Mouse (Mus musculus): ENCODE data around the gene 1700003E16Rik. TPM values are rescaled to one million over a fixed set of nuclear protein-coding genes. Genes with fewer than 3 reads are reported as not detected.
A peak's percentile ranks its signal among the peaks of the same experiment; 100 is the strongest.

The 1700003E16Rik gene
- 1.8 and 3.0 TPM in 2 replicates for polyA plus RNA-seq (2016; fragmentation: Nextera tagmentation; extraction: Ambion mirVana)

- H3K4me2 ChIP-seq: peak within 1 kb of the TSS; percentile 86
- H3K4me1 ChIP-seq (replicated peaks): peaks cover 21% of the 10 kb centered on the region
- H3K9ac ChIP-seq (replicated peaks): peak within 1 kb of the TSS; percentile 67
- 2% methylated on average over 32 of the region's 32 CpGs for WGBS
- peaks cover 16% of the 10 kb centered on the region for H3K27me3 ChIP-seq
- peaks cover 24% of the 10 kb centered on the region for H3K36me3 ChIP-seq
- H3K4me3 ChIP-seq (replicated peaks): peak within 1 kb of the TSS; percentile 57
- H3K9me3 ChIP-seq: no peaks in the 10 kb centered on the region
- H3K27ac ChIP-seq: no peak within 1 kb of the TSS
- ATAC-seq (ENCODE audit: insufficient number of reproducible peaks, insufficient read depth, low FRiP score, low TSS enrichment, low read depth): peak; percentile 89
These were observed at the start of gene 1700003E16Rik, which contains the start of gene Wdr54 for GRCm38 (mm10) chr6:83156259-83156684. Gene 1700003E16Rik (plus strand): TSS chr6:83156404. Gene Wdr54 (minus strand): TSS chr6:83156397.

GRCm38 (mm10) chr6:83107566-83108400 lies 48.4 kb upstream of the 1700003E16Rik start:
- Histone ChIP-seq H3K27ac (0 out of 2 replicates have a peak overlapping the region, but pooled peaks have one; percentile 81), H3K9ac (replicated peaks) (no peak overlapping the region)

GRCm38 (mm10) chr6:83108762-83109668 lies 47.2 kb upstream of the 1700003E16Rik start, which contains the start of gene Mrpl53:
Gene Mrpl53 (plus strand): TSS chr6:83109040.
- Histone ChIP-seq H3K36me3 (peaks cover 17% of the 10 kb centered on the region; the same call in 1 of the 2 replicates), H3K27ac (peak within 1 kb of the TSS; percentile 81), H3K4me3 (replicated peaks) (peak within 1 kb of the TSS; percentile 90), H3K4me2 (peak within 1 kb of the TSS; percentile 80), H3K27me3 (no peaks in the 10 kb centered on the region), H3K4me1 (replicated peaks) (peaks cover 22% of the 10 kb centered on the region), H3K9ac (replicated peaks) (peak within 1 kb of the TSS; percentile 92), H3K9me3 (no peaks in the 10 kb centered on the region)
- ATAC-seq (ENCODE audit: insufficient number of reproducible peaks, insufficient read depth, low FRiP score, low TSS enrichment, low read depth): peak; percentile 61
- under 1% methylated on average over 76 of the region's 76 CpGs for WGBS

More at GRCm38 (mm10) chr6:83107566-83108400, 48.4 kb upstream of the 1700003E16Rik start:
- Histone ChIP-seq H3K36me3 (peaks cover 17% of the 10 kb centered on the region; the same call in 1 of the 2 replicates), H3K4me2 (peak overlapping the region; percentile 80), H3K4me1 (replicated peaks) (peaks cover 30% of the 10 kb centered on the region), H3K4me3 (replicated peaks) (peak overlapping the region; percentile 90), H3K27me3 (peaks cover 3% of the 10 kb centered on the region; the same call in 1 of the 2 replicates), H3K9me3 (no peaks in the 10 kb centered on the region)
- WGBS: 36% methylated on average over 13 of the region's 13 CpGs
- 0 out of 2 replicates have a peak, but pooled peaks have one; percentile 13 for ATAC-seq (ENCODE audit: insufficient number of reproducible peaks, insufficient read depth, low FRiP score, low TSS enrichment, low read depth)

GRCm38 (mm10) chr6:83111510-83112136 lies 44.6 kb upstream of the 1700003E16Rik start:
- peaks cover 8% of the 10 kb centered on the region; the same call in 1 of the 2 replicates for H3K36me3 ChIP-seq
- no peaks in the 10 kb centered on the region for H3K9me3 ChIP-seq
- 89% methylated on average over 4 of the region's 4 CpGs for WGBS
- no peak for ATAC-seq (ENCODE audit: insufficient number of reproducible peaks, insufficient read depth, low FRiP score, low TSS enrichment, low read depth)
- H3K27me3 ChIP-seq: no peaks in the 10 kb centered on the region
- peaks cover 37% of the 10 kb centered on the region for H3K4me1 ChIP-seq (replicated peaks)
- H3K4me3 ChIP-seq (replicated peaks): no peak overlapping the region
- H3K9ac ChIP-seq (replicated peaks): no peak overlapping the region
- no peak overlapping the region for H3K4me2 ChIP-seq
- no peak overlapping the region for H3K27ac ChIP-seq

GRCm38 (mm10) chr6:83115011-83115671 lies 41.1 kb upstream of the 1700003E16Rik start, which contains the start of gene Mogs:
Gene Mogs (plus strand): TSS chr6:83115496.
- Histone ChIP-seq H3K36me3 (peaks cover 42% of the 10 kb centered on the region), H3K9me3 (no peaks in the 10 kb centered on the region), H3K4me2 (peak within 1 kb of the TSS; percentile 96), H3K4me3 (replicated peaks) (peak within 1 kb of the TSS; percentile 83), H3K4me1 (replicated peaks) (peaks cover 30% of the 10 kb centered on the region), H3K27ac (peak within 1 kb of the TSS; percentile 78), H3K27me3 (no peaks in the 10 kb centered on the region), H3K9ac (replicated peaks) (peak within 1 kb of the TSS; percentile 90)
- WGBS: under 1% methylated on average over 56 of the region's 58 CpGs
- ATAC-seq (ENCODE audit: insufficient number of reproducible peaks, insufficient read depth, low FRiP score, low TSS enrichment, low read depth): peak; percentile 76

GRCm38 (mm10) chr6:83115682-83116372 lies 40.4 kb upstream of the 1700003E16Rik start:
- peaks cover 41% of the 10 kb centered on the region for H3K36me3 ChIP-seq
- peak; percentile 57 for ATAC-seq (ENCODE audit: insufficient number of reproducible peaks, insufficient read depth, low FRiP score, low TSS enrichment, low read depth)
- peaks cover 33% of the 10 kb centered on the region for H3K4me1 ChIP-seq (replicated peaks)
- peak overlapping the region; percentile 96 for H3K4me2 ChIP-seq
- no peaks in the 10 kb centered on the region for H3K9me3 ChIP-seq
- WGBS: 3% methylated on average over 47 of the region's 48 CpGs
- peak overlapping the region; percentile 90 for H3K9ac ChIP-seq (replicated peaks)
- no peaks in the 10 kb centered on the region for H3K27me3 ChIP-seq
- peak overlapping the region; percentile 83 for H3K4me3 ChIP-seq (replicated peaks)
- H3K27ac ChIP-seq: peak overlapping the region; percentile 78

- no peak for ATAC-seq (ENCODE audit: insufficient number of reproducible peaks, insufficient read depth, low FRiP score, low TSS enrichment, low read depth)
- peaks cover 33% of the 10 kb centered on the region for H3K4me1 ChIP-seq (replicated peaks)
- H3K4me3 ChIP-seq (replicated peaks): peak overlapping the region; percentile 83
- H3K27ac ChIP-seq: peak overlapping the region; percentile 78
- H3K4me2 ChIP-seq: peak overlapping the region; percentile 96
- H3K9ac ChIP-seq (replicated peaks): peak overlapping the region; percentile 90
- H3K9me3 ChIP-seq: no peaks in the 10 kb centered on the region
- 78% methylated on average over 11 of the region's 11 CpGs for WGBS
- peaks cover 34% of the 10 kb centered on the region for H3K36me3 ChIP-seq
- H3K27me3 ChIP-seq: no peaks in the 10 kb centered on the region
These were observed 39.6 kb upstream of the 1700003E16Rik start for GRCm38 (mm10) chr6:83116373-83117164.

GRCm38 (mm10) chr6:83117165-83117438 lies 39.1 kb upstream of the 1700003E16Rik start:
- Histone ChIP-seq H3K4me3 (replicated peaks) (peak overlapping the region; percentile 83), H3K4me2 (peak overlapping the region; percentile 96), H3K9me3 (no peaks in the 10 kb centered on the region), H3K27me3 (no peaks in the 10 kb centered on the region), H3K27ac (no peak overlapping the region), H3K36me3 (peaks cover 34% of the 10 kb centered on the region), H3K9ac (replicated peaks) (0 out of 2 replicates have a peak overlapping the region, but pooled peaks have one; percentile 13), H3K4me1 (replicated peaks) (peaks cover 33% of the 10 kb centered on the region)
- no peak for ATAC-seq (ENCODE audit: insufficient number of reproducible peaks, insufficient read depth, low FRiP score, low TSS enrichment, low read depth)
- 81% methylated on average over 4 of the region's 4 CpGs for WGBS

- Histone ChIP-seq H3K4me2 (no peak overlapping the region), H3K36me3 (peaks cover 34% of the 10 kb centered on the region), H3K27ac (no peak overlapping the region), H3K27me3 (no peaks in the 10 kb centered on the region), H3K4me1 (replicated peaks) (peaks cover 37% of the 10 kb centered on the region), H3K9ac (replicated peaks) (0 out of 2 replicates have a peak overlapping the region, but pooled peaks have one; percentile 13), H3K4me3 (replicated peaks) (no peak overlapping the region), H3K9me3 (no peaks in the 10 kb centered on the region)
- no peak for ATAC-seq (ENCODE audit: insufficient number of reproducible peaks, insufficient read depth, low FRiP score, low TSS enrichment, low read depth)
- WGBS: 94% methylated on average over 13 of the region's 13 CpGs
These were observed 38.6 kb upstream of the 1700003E16Rik start for GRCm38 (mm10) chr6:83117616-83118015.

All from limb, embryonic 12.5 days (tissue).